ENCODE assay signal across 8 mouse cellular contexts in genomic region chr6:29758417-29758816, GRCm38 (mm10). TPM values are rescaled to one million over a fixed set of nuclear protein-coding genes. Genes with fewer than 3 reads are reported as not detected.
DNase-seq lines count a peak whose midpoint lies in the region; ATAC-seq and TF ChIP-seq lines count a peak whose summit lies in the region.

No protein-coding gene starts in this region.

- TF ChIP-seq POLR2A in limb, embryonic 14.5 days (IDR thresholded peaks at IDR 0.05; ENCODE audit: borderline replicate concordance, extremely low read depth, insufficient read depth, insufficient read length) = no peak
- TF ChIP-seq POLR2A in thymus, adult 2 months (IDR thresholded peaks at IDR 0.05; ENCODE audit: control insufficient read depth, extremely low read depth, insufficient read depth, low read length, poor library complexity) = no peak

- 52% methylated on average over 4 of the region's 4 CpGs for WGBS in limb, embryonic 14.5 days
- WGBS in thymus, adult 2 months = 50% methylated on average over 4 of the region's 4 CpGs

- H3K36me3 ChIP-seq in limb, embryonic 14.5 days (ENCODE audit: control insufficient read depth, insufficient read depth, low read length) = peaks cover 76% of the 10 kb centered on the region
- H3K36me3 ChIP-seq in thymus, adult 2 months (ENCODE audit: control insufficient read depth, insufficient read depth, low read length) = no peaks in the 10 kb centered on the region

- no peak overlapping the region for H3K4me2 ChIP-seq in limb, embryonic 14.5 days (replicated peaks; ENCODE audit: low read depth, low read length, severe bottlenecking)

- no peaks in the 10 kb centered on the region for H3K27me3 ChIP-seq in limb, embryonic 14.5 days (ENCODE audit: control insufficient read depth, insufficient read depth, low read length)
- no peaks in the 10 kb centered on the region for H3K27me3 ChIP-seq in thymus, adult 2 months (ENCODE audit: control insufficient read depth, insufficient read depth, low read length)

- H3K4me1 ChIP-seq in limb, embryonic 14.5 days (ENCODE audit: control insufficient read depth, insufficient read depth, low read length) = no peaks in the 10 kb centered on the region
- H3K4me1 ChIP-seq in thymus, adult 2 months (replicated peaks; ENCODE audit: control insufficient read depth, insufficient read depth, low read length) = no peaks in the 10 kb centered on the region

- DNase-seq in urinary bladder, adult 18-20 months (ENCODE audit: low spot score in 2 of 2) = peak; percentile 42 to 57
- no peak for DNase-seq in urinary bladder, adult 2 months (ENCODE audit: low spot score)
- DNase-seq in cerebellum, postnatal 25 days = peak; percentile 82 to 89
- DNase-seq in gastrocnemius, adult 18-20 months (ENCODE audit: low spot score) = peak; percentile 71
- peak; percentile 66 to 73 for DNase-seq in kidney, adult 8-10 months
- peak; percentile 60 for DNase-seq in limb, embryonic 14.5 days (ENCODE audit: low spot score)
- peak; percentile 36 to 55 for DNase-seq in natural killer cell, adult 2 months (ENCODE audit: low spot score in 2 of 2)
- DNase-seq in thymus, adult 2 months = peak; percentile 69

- H3K9ac ChIP-seq in limb, embryonic 14.5 days (ENCODE audit: low read depth, low read length, severe bottlenecking) = no peak overlapping the region

- H3K27ac ChIP-seq in limb, embryonic 14.5 days (replicated peaks; ENCODE audit: low read depth, low read length) = no peak overlapping the region
- no peak overlapping the region for H3K27ac ChIP-seq in thymus, adult 2 months (ENCODE audit: control insufficient read depth, insufficient read depth, low read length)

- 0 out of 2 replicates have a peak, but pooled peaks have one; percentile 43 for ATAC-seq in limb, embryonic 14.5 days (ENCODE audit: low FRiP score, low read depth)

- no peaks in the 10 kb centered on the region for H3K9me3 ChIP-seq in limb, embryonic 14.5 days (ENCODE audit: control insufficient read depth, low read length)

- H3K4me3 ChIP-seq in limb, embryonic 14.5 days (replicated peaks; ENCODE audit: low read length) = no peak overlapping the region
- no peak overlapping the region for H3K4me3 ChIP-seq in thymus, adult 2 months (ENCODE audit: control insufficient read depth, insufficient read depth, low read length)

- no peak; the same call in 1 of the 2 replicates for TF ChIP-seq CTCF in thymus, adult 2 months (IDR thresholded peaks at IDR 0.05; ENCODE audit: borderline replicate concordance, control insufficient read depth, extremely low read depth, insufficient read depth, low read length, poor library complexity)

RNA-seq across cellular contexts. Expression of gene Ahcyl2, which starts 9.4 kb away (rescaled TPM):
- 109 and 114 TPM in 2 replicates for polyA plus RNA-seq in urinary bladder, adult 2 months (2012; rRNA removed)
- total RNA-seq in gastrocnemius, adult 18-20 months (2021) = 10 to 100 TPM; 17.9 to 23.7 TPM
- 20.8 and 23.3 TPM in 2 replicates for polyA plus RNA-seq in limb, embryonic 14.5 days (2012; rRNA removed)
- 20.8 and 21.6 TPM in 2 replicates for polyA plus RNA-seq in limb, embryonic 14.5 days (2014; fragmentation: Nextera tagmentation; extraction: Ambion mirVana)
- 35.3 and 44.1 TPM in 2 replicates for polyA plus RNA-seq in thymus, adult 2 months (2012; rRNA removed)

RNA-seq across cellular contexts. Expression of gene Smo, which starts 23.1 kb away (rescaled TPM):
- polyA plus RNA-seq in urinary bladder, adult 2 months (2012; rRNA removed) = 30.5 and 42.6 TPM in 2 replicates
- total RNA-seq in gastrocnemius, adult 18-20 months (2021) = 1 to 10 TPM; 2.3 to 3.4 TPM
- 104 and 134 TPM in 2 replicates for polyA plus RNA-seq in limb, embryonic 14.5 days (2012; rRNA removed)
- 58.1 and 68.4 TPM in 2 replicates for polyA plus RNA-seq in limb, embryonic 14.5 days (2014; fragmentation: Nextera tagmentation; extraction: Ambion mirVana)
- 48.9 and 51.4 TPM in 2 replicates for polyA plus RNA-seq in thymus, adult 2 months (2012; rRNA removed)
